20 mouse cellular contexts compared by ENCODE assay signal in genomic region chr5:150161898-150162297, GRCm38 (mm10).
"Had no signal": no experiment of that assay in that cellular context is flagged by ENCODE, and none has a peak within 500 bp of the region (broad histone marks: within the 10 kb centered on the region; RNA-seq: fewer than 3 reads in every experiment).

No protein-coding gene starts in this region.

- H3K4me1 ChIP-seq: liver, embryonic 13.5 days; stomach, embryonic 15.5 days had no signal

- H3K27ac ChIP-seq: kidney, embryonic 15.5 days; left cerebral cortex, adult 2 months; liver, embryonic 13.5 days; macrophage; neural tube, embryonic 13.5 days; stomach, embryonic 15.5 days had no signal

- H3K36me3 ChIP-seq: kidney, embryonic 15.5 days; liver, embryonic 13.5 days; neural tube, embryonic 13.5 days; stomach, embryonic 15.5 days had no signal

- H3K4me3 ChIP-seq: kidney, embryonic 15.5 days; left cerebral cortex, adult 2 months; liver, embryonic 13.5 days; megakaryocyte, embryonic 14.5 days; myocyte; neural tube, embryonic 13.5 days; stomach, embryonic 15.5 days had no signal

- H3K27me3 ChIP-seq: kidney, embryonic 15.5 days; liver, embryonic 13.5 days; megakaryocyte, embryonic 14.5 days; neural tube, embryonic 13.5 days; stomach, embryonic 15.5 days had no signal

- H3K9ac ChIP-seq: kidney, embryonic 15.5 days; liver, embryonic 13.5 days; neural tube, embryonic 13.5 days; stomach, embryonic 15.5 days had no signal

- H3K4me2 ChIP-seq: kidney, embryonic 15.5 days; liver, embryonic 13.5 days; midbrain, embryonic 11.5 days; neural tube, embryonic 13.5 days; stomach, embryonic 15.5 days had no signal

- H3K9me3 ChIP-seq: kidney, embryonic 15.5 days; liver, embryonic 13.5 days; megakaryocyte, embryonic 14.5 days; neural tube, embryonic 13.5 days; stomach, embryonic 15.5 days had no signal

- DNase-seq: kidney, adult 11 months; kidney, adult 8-10 months; kidney, postnatal 14 days; kidney, postnatal 4 days; layer of hippocampus, postnatal 36 days; liver, embryonic 13.5 days; lung, adult 2 months; midbrain, embryonic 14.5 days; retina, postnatal 1 day; right cerebral cortex, postnatal 25 days; spleen, adult 18-20 months; thymus, postnatal 25 days had no signal
